ENCODE assay signal across 8 mouse cellular contexts in the genomic region with DNA sequence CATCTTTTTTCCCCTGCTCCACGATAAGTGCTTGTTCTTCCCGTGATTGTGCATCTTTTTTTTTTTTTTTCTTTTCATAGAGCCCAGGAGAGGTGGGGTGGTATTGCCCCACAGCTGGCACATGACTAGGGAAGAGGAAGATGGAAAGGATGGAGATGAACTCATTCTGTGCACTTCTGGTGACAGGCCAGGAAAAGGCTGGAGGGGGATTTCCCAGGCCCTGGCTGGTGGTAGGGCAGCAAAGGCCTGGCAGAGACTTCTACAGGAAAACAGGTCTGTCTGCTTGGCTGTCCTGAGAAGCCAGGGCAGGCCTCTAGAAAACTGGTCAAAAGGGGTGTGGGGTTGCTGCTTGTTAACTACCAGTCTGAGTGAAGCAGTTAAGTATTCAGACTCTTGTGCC. TPM values are rescaled to one million over a fixed set of nuclear protein-coding genes. Genes with fewer than 3 reads are reported as not detected.
DNase-seq lines count a peak whose midpoint lies in the region; ATAC-seq lines count a peak whose summit lies in the region.

No protein-coding gene starts in this region.

- H3K4me2 ChIP-seq in kidney, embryonic 15.5 days = peak overlapping the region; percentile 88

- H3K4me1 ChIP-seq in brown adipose tissue, adult 24 weeks (ENCODE audit: control insufficient read depth, insufficient read depth, insufficient read length, low read length) = peaks cover 17% of the 10 kb centered on the region
- peaks cover 38% of the 10 kb centered on the region for H3K4me1 ChIP-seq in kidney, embryonic 15.5 days

- DNase-seq in heart, adult 18-20 months = peak; percentile 51 to 65
- no peak for DNase-seq in heart, postnatal 25 days (ENCODE audit: low spot score)
- DNase-seq in heart, adult 9 months (ENCODE audit: low spot score in 2 of 2) = peak; percentile 32 to 47
- DNase-seq in lung, postnatal 36 days = peak; percentile 65
- DNase-seq in right cerebral cortex, adult 2 months (ENCODE audit: low spot score in 2 of 2) = no peak
- no peak for DNase-seq in right cerebral cortex, postnatal 14 days

- WGBS in kidney, embryonic 15.5 days = 5% methylated on average over 2 of the region's 2 CpGs

- peak overlapping the region; percentile 87 for H3K9ac ChIP-seq in kidney, embryonic 15.5 days

- peaks cover 8% of the 10 kb centered on the region; the same call in 1 of the 2 replicates for H3K36me3 ChIP-seq in kidney, embryonic 15.5 days

- intact Hi-C loops in heart, postnatal 25 days (cut with DNase I) = loop anchor here (2.0 to 5.0 kb wide), 3 partner anchors 17 to 196 kb away; no protein-coding TSS in a partner anchor

- H3K4me3 ChIP-seq in brown adipose tissue, adult 24 weeks (ENCODE audit: insufficient read depth, low read depth, low read length) = peak overlapping the region; percentile 98
- peak overlapping the region; percentile 93 for H3K4me3 ChIP-seq in kidney, embryonic 15.5 days (replicated peaks)

- no peaks in the 10 kb centered on the region for H3K9me3 ChIP-seq in kidney, embryonic 15.5 days (replicated peaks)

- H3K27ac ChIP-seq in brown adipose tissue, adult 24 weeks (replicated peaks; ENCODE audit: low read depth, low read length) = peak overlapping the region; percentile 89
- H3K27ac ChIP-seq in kidney, embryonic 15.5 days = 0 out of 2 replicates have a peak overlapping the region, but pooled peaks have one; percentile 96

- no peak for ATAC-seq in kidney, embryonic 15.5 days (replicated peaks; ENCODE audit: low FRiP score)

- H3K27me3 ChIP-seq in kidney, embryonic 15.5 days = no peaks in the 10 kb centered on the region

RNA-seq across cellular contexts. Expression of a gene that starts 2.3 kb away (rescaled TPM):
- 10 to 100 TPM; 52.5 to 66.6 TPM for total RNA-seq in heart, adult 18-20 months (2021)
- total RNA-seq in heart, postnatal 25 days (2021) = 10 to 100 TPM; 57.0 to 59.8 TPM
- 17.6 and 24.9 TPM in 2 replicates for polyA plus RNA-seq in brown adipose tissue, adult 24 weeks (2012; ENCODE audit: insufficient read depth, insufficient read length, missing spikeins)
- polyA plus RNA-seq in kidney, embryonic 15.5 days (2015; fragmentation: Nextera tagmentation; extraction: Ambion mirVana) = 25.2 and 28.6 TPM in 2 replicates

RNA-seq across cellular contexts. Expression of a gene that starts 16.3 kb away (rescaled TPM):
- 1 to 10 TPM; 7.1 to 7.8 TPM for total RNA-seq in heart, adult 18-20 months (2021)
- 1 to 10 TPM; 6.3 to 7.4 TPM for total RNA-seq in heart, postnatal 25 days (2021)
- 4.5 and 4.6 TPM in 2 replicates for polyA plus RNA-seq in brown adipose tissue, adult 24 weeks (2012; ENCODE audit: insufficient read depth, insufficient read length, missing spikeins)
- polyA plus RNA-seq in kidney, embryonic 15.5 days (2015; fragmentation: Nextera tagmentation; extraction: Ambion mirVana) = 6.7 and 7.0 TPM in 2 replicates

Comparison
In these comparisons a context has a peak if more than half of its experiments do, and no peak if none do; other contexts are left out.
1. DNase-seq: peak in heart, adult 18-20 months (2 of 2), heart, adult 9 months (2 of 2) and lung, postnatal 36 days (single experiment); none in heart, postnatal 25 days (single experiment), right cerebral cortex, adult 2 months (0 of 2) and right cerebral cortex, postnatal 14 days (single experiment).